Mouse (Mus musculus): ENCODE results near the gene Casr.

The Casr gene

DNA sequence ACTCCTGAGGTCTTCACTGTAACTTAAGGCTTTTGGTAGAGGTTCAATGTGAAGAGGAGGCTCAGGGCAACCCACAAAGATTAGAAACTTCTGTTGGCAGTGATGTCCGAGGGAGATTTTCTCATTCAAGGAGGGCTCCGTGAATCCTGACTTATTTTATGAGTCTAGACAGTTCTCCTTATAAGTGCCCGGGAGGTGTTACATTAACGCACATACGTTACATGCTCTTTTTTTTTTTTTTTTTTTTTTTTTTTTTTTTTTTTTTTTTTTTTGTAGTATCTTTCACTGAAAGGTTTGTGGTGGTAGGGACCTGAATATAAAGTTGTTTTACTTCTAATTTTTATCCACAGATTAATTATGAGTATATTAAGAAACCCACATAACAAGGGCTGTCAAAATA is 54.6 kb downstream of the Casr start:
- DNase-seq, result no peak

DNA sequence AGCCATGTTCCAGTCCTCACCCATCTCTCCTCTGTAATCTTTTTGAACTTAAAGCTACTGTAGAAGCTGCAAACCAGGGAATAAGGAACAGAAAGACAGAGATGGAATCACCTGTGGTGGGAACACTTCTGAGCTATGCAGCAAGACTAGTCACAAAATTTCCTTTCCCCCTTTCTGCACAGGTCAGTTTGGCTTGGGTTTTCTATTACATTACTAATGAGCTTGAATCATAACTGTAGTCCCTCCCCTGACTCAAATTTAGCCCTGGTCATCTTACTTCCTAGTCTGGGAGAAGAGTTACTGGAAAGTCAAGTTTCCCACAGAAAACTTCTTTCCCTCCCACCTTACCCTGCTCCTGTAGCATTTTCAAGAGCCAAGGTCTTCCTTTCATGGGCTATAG is 55.1 kb downstream of the Casr start:
- no peak for DNase-seq

DNA sequence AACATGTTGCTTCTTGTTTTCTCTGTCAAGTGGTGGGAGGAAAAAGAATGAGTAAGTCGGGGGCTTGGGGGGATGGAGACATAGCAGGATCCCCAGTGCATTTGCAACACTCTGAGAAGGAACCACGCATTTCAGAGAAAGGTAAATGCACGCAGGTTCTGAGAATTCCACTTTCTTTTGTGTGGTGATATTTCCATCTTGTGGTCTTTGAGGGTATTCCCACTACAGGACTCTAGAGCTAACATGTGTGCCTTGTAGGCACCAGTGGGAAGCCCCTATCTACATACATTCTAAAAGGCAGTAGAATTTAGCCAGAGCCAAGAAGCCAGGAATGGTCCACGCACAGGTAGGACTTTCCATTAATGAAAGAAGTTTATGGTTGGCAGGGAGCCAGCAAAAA is 56.0 kb downstream of the Casr start:
- no peak for DNase-seq

DNA sequence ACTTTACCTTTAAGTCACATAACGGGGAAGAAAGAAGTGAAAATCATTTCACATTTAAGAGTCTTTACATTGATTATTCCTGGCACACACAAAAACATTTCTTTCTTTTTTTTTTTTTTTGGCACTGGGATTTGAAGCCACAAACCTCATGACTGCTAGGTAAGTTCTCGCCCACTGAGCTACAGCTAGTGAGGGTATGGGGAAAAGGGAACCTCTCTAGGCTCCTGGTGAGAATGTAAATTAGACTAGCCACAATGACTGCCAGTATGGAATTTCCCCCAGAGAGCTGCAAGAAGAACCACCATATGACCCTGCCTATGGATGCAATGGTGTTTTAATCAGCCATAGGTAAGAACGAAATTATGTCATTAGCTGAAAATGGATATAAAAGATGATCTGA is 56.8 kb downstream of the Casr start:
- DNase-seq, result no peak

DNA sequence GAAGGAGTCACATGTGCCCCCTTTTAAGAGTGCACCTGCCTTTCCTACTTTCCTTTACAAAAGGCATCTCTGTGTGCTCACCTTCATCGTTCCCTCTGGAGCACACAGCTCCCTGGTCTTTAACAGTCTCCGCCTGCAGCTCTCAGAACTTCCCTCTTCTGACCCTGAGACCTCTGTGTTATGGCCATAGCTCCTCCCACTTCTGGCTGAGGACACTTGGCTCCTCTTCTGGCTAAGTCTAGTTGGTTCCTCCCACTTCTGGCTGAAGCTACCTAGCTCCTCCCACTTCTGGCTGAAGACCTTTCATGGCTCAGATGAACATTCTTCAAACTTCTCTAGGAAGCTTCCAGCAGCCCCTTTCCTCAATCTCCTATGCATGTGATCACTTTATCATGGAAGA is 59.7 kb downstream of the Casr start:
- no peak for DNase-seq

DNA sequence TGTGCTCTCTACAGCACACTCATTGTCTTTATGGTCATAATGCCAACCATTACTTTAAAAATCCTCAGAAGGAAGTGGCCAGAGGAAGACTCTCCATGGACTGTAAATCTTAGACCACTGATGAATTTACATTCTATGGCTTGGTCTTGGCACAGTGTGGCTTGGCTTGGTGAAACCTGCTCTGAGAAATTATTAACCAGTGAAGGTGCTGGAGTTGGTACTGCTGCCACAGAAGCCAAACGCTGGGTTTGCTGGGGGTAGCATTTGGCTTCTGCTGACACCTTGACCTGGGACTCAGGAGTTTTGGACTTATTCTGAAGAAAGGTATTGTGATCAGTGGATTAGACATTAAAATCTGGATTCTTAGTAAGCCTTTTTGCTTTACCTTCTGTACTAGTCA is 69.5 kb downstream of the Casr start:
- no peak for DNase-seq

GRCm38 (mm10) chr16:36476866-36477265 is 85.1 kb downstream of the Casr start:
- no peak for DNase-seq

DNA sequence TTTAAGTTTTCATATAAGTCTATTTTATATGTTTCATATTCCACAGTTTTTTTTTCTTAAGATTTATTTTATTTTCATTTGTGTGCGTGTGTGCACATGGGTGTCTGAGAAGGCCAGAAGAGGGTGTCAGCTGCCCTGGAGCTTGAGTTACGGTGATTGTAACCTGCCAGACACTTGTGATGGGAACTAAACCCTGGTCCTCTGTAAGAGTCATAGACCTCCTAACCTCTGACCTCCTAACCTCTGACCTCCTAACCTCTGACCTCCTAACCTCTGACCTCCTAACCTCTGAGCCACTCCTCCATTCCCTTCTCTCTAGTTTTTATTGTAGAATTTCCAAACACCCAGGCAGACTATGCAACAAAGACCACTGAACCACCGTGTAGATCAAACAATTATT is 86.4 kb downstream of the Casr start:
- no peak for DNase-seq

- no peak for DNase-seq
Measured at GRCm38 (mm10) chr16:36474849-36475248, 87.1 kb downstream of the Casr start.

DNA sequence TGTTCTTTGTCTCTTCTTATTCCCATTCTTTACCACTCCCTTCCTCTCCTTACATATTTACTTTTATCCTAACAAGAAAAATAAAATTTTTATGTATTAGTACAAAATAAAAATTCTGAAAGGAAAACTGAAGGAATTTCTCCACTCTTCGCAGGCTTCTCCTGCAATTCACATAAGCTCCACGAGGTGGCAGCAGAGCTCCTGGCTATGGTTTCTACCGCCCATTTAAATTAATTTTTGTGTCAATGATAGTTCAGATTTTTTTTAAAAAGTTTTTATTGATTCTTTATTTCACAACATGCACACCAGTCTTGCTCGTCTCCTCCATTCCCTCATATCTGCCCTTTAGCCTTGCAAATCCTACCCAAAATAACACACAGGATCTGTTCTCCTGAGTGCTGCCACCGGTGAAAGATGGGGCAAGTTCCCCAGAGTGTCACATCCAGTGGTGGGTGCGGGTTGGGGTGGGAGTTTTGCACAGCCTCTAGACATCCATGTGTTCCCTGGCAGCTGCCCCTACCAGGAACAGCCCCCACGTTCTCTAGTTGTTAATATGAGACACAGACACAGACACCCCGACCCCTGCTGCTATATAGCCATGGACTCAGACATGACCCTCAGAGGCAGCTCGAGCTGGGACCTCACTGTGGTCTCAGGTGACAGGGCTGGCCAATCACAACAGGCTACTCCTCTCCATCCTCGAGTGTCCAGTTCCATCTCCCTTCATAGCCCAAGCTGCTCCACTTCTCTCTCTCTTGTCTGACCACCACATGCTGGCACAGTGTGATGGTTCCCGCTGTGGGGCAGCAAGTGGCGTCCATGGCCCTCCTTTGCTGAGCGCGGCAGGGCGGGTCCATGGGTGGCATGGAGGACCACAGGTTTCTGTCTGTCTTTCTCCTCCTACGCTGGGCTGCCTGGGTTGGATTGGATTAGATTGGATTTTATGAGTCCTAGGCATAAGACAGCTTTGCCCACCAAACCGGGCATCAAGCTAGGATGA is 88.4 kb downstream of the Casr start:
- no peak for DNase-seq

DNA sequence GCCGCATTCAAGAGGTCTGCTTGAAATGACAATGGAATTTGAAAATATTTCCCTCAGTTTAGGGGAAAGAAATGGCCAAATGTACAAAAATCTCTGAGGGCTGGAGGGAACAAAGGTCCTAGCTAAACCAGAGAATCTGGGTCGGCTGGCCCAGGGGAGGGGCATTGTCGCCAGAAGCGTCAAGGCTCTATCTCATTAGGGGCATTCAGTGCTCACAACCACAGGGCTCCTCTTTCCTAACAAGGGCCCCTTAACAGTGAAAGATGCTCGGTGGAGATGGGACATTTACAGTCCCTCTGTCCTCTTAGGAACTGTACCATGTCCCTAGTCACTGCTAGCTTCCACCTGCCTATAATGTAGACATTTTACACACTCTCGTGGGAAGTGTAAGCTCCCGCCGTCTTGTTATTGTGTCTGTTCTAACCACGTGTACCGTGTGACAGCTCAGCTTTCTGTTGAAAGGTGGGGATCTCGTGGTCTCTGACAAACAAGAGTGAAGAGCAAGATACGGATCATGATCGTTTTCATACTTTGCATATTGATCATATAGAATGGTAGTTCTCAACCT is 90.8 kb downstream of the Casr start:
- DNase-seq, result no peak

- no peak for DNase-seq
Measured at GRCm38 (mm10) chr16:36469955-36470478, 91.9 kb downstream of the Casr start.

DNA sequence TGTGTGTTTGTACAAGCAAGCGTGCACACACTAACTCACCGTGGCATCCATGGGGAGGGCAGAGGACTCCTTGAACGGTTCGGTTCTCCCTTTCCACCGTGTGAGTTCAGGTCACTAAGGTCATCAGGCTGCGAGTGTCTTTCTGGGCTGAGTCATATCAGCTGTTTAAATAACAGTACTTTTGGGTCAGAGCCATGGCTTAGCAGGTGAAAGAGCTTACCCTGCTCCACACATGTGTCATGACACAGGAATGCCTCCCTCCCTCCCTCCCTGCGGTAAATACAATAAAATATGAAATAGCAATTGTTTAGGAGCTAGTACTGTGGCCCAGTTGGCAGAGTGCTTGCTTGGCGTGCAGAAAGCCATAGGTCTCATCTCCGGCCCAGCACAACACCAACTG is 92.6 kb downstream of the Casr start:
- DNase-seq, result no peak

- DNase-seq, result no peak
Measured at GRCm38 (mm10) chr16:36468862-36469261, 93.1 kb downstream of the Casr start.

DNA sequence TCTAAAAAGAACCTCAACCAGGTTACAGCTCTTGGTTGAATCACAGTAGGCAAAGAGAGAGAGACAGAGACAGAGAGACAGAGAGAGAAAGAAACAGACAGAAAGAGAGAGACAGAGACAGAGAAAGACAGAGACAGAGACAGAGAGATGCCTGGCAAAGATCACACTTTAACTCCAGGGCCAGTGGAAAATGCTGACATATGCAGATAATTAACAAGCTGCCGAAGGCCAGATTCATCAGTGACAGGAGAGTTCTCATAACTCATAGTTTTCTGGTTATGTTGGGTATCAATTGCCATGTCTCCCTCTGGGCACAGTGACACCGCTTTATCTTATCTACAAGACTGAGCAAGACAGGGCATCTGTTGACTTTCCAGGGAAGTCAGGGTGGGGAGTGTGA is 94.0 kb downstream of the Casr start:
- no peak for DNase-seq

GRCm38 (mm10) chr16:36465436-36465835 is 96.5 kb downstream of the Casr start:
- DNase-seq, result no peak

DNA sequence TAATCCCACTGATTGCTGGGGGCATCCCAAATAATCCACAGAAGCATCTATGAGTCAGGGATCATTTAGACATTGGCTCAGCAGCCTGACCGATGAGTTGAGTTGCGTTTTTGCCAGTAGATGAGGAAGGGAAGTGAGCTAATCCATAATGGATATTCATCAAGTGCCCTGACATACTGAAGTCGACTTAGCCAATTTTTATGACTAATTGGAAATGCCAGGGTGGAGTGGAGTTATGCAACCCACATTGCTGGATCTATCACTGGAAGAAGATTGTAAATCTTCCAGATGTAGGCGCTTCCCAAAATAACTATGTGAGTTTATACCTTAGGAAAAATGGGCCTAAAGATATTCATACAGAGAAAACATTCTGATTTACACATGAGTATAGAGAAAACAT is 97.9 kb downstream of the Casr start:
- DNase-seq, result no peak

- no peak for DNase-seq
Measured at GRCm38 (mm10) chr16:36460426-36460825, 101.5 kb downstream of the Casr start.

GRCm38 (mm10) chr16:36455342-36455802 is 106.6 kb downstream of the Casr start, which contains the start of gene Stfa3:
Gene Stfa3 (minus strand): TSS chr16:36455392.
- DNase-seq, result no peak
